Mouse (Mus musculus) kidney, postnatal 14 days (tissue): Measurements from ENCODE around the gene Tcf7l1.

Experiments used
- DNase-seq: peaks from one replicate; pipeline ENCODE4 v3.0.0; 2022; ENCODE audit warnings: mixed read lengths

Gene Tcf7l1

GRCm38 (mm10) chr6:72584154-72584553, 204.9 kb downstream of the Tcf7l1 start:
- no peak for DNase-seq

GRCm38 (mm10) chr6:72583211-72583839, 205.7 kb downstream of the Tcf7l1 start:
- DNase-seq: no peak

DNA sequence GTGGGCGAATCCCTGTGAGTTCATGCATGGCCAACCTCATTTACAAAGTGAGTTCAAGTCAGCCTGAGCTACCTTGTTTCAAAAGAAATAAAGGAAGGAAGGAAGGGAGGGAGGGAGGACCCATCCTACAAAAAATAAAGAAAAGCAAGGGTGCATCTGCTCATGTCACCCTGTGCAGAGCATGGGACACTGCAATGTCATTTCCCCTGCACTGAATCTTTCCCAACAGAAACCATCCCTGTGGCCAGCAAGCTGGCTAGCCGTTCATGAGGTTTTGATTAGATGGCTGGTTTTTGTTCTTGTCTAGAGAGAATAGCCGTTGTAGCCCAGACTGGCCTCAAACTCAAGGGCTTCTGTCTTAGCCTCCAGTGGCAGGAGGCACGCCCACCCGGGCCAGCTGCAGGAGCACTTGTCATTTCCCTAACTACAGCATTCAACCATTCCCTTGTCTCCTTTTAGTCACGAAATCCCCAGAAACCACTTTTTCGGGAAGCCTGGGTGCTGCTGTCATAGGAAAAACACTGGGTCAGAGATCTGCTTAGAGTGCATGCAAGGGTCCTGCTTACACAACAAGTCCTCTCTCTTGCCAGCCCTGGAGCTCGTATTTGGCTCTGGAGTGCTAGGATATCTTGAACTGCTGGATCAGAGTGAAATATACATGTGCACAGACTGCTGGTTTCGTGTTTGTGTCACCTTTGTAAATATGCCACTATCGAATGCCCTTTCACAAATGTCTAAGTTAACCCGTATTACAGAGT, 207.2 kb downstream of the Tcf7l1 start:
- no peak for DNase-seq
